Mouse (Mus musculus): ENCODE data around the gene Tmem185a.
"Not testable (repeated sequence)": the region's sequence is repeated elsewhere in the genome, so short reads cannot be mapped to it uniquely, and the experiment has no call there.

Gene Tmem185a

GRCm38 (mm10) chrX:70476792-70477776 lies at the start of gene Tmem185a:
Gene Tmem185a, minus strand, starts transcription at chrX:70477180.
- peak; percentile 82 for DNase-seq

GRCm38 (mm10) chrX:70514413-70514812 lies 37.4 kb upstream of the Tmem185a start:
- DNase-seq: not testable (repeated sequence)

- not testable (repeated sequence) for DNase-seq
These were observed 10.3 kb upstream of the Tmem185a start for GRCm38 (mm10) chrX:70487328-70487727.

GRCm38 (mm10) chrX:70482154-70482553 lies 5.2 kb upstream of the Tmem185a start:
- no peak for DNase-seq

- no peak for DNase-seq
These were observed 1.7 kb upstream of the Tmem185a start for GRCm38 (mm10) chrX:70478701-70479100.

- no peak for DNase-seq
These were observed 1.7 kb downstream of the Tmem185a start for GRCm38 (mm10) chrX:70475215-70475765.

GRCm38 (mm10) chrX:70466897-70467296 lies 10.1 kb downstream of the Tmem185a start:
- no peak for DNase-seq

GRCm38 (mm10) chrX:70465489-70465888 lies 11.5 kb downstream of the Tmem185a start:
- DNase-seq: no peak

GRCm38 (mm10) chrX:70463621-70464020 lies 13.4 kb downstream of the Tmem185a start:
- DNase-seq: no peak

- not testable (repeated sequence) for DNase-seq
These were observed 24.6 kb downstream of the Tmem185a start for GRCm38 (mm10) chrX:70452359-70452758.

- not testable (repeated sequence) for DNase-seq
These were observed 51.5 kb downstream of the Tmem185a start for GRCm38 (mm10) chrX:70425473-70425872.

Measured in layer of hippocampus, adult 9-11 months (tissue).